Mouse (Mus musculus) CH12.LX (cell line): ENCODE measurements around the gene Pygm.

Experiments
- CHD2 ChIP-seq: IDR thresholded peaks from 2 replicates; pipeline ENCODE4 v1.6.1; 2011; ENCODE audit warnings: low read length, improper control_type of control experiment
- CTCF ChIP-seq, 2 experiments: IDR thresholded peaks in 1 of 2; conservative IDR thresholded peaks in 1 of 2; 2 replicates each; pipeline ENCODE4 v1.5.1; 2011 to 2012; ENCODE audit warnings: low read depth in 2 of 2, low read length in 2 of 2, improper control_type of control experiment in 1 of 2, inconsistent platforms in 1 of 2, mild to moderate bottlenecking in 1 of 2, moderate library complexity in 1 of 2
- E2F4 ChIP-seq: IDR thresholded peaks from 2 replicates; pipeline ENCODE4 v1.6.1; 2011; ENCODE audit warnings: low read depth, low read length, improper control_type of control experiment; ENCODE audit not compliant: insufficient replicate concordance
- EP300 ChIP-seq: IDR thresholded peaks from 2 replicates; pipeline ENCODE4 v1.6.1; 2011; ENCODE audit warnings: low read length, improper control_type of control experiment
- HCFC1 ChIP-seq: IDR thresholded peaks from 2 replicates; pipeline ENCODE4 v1.6.1; 2012; ENCODE audit warnings: low read depth, mild to moderate bottlenecking, inconsistent platforms, low read length, improper control_type of control experiment
- MAFK ChIP-seq: IDR thresholded peaks from 2 replicates; pipeline ENCODE4 v1.6.1; 2011; ENCODE audit warnings: low read length, improper control_type of control experiment; ENCODE audit not compliant: insufficient replicate concordance
- MAX ChIP-seq: IDR thresholded peaks from 2 replicates; pipeline ENCODE4 v1.6.1; 2011; ENCODE audit warnings: low read length, improper control_type of control experiment
- POLR2A ChIP-seq: IDR thresholded peaks from 2 replicates; pipeline ENCODE4 v1.6.1; 2011; ENCODE audit warnings: low read depth, mild to moderate bottlenecking, improper control_type of control experiment, low read length
- RAD21 ChIP-seq: IDR thresholded peaks from 2 replicates; pipeline ENCODE4 v1.6.1; 2011; ENCODE audit warnings: low read depth, mild to moderate bottlenecking, low read length, improper control_type of control experiment, moderate library complexity
- RCOR1 ChIP-seq: conservative IDR thresholded peaks from 2 replicates; pipeline ENCODE4 v1.6.1; 2012; ENCODE audit warnings: low read depth, mild to moderate bottlenecking, inconsistent platforms, low read length, improper control_type of control experiment
- SMC3 ChIP-seq: IDR thresholded peaks from 2 replicates; pipeline ENCODE4 v1.6.1; 2011; ENCODE audit warnings: low read depth, low read length, improper control_type of control experiment
- ZNF384 ChIP-seq: IDR thresholded peaks from 2 replicates; pipeline ENCODE4 v1.6.1; 2012; ENCODE audit warnings: low read depth, low read length, improper control_type of control experiment, inconsistent platforms

- no peak for TF ChIP-seq POLR2A
- TF ChIP-seq ZNF384, result no peak
- TF ChIP-seq RAD21, result no peak
- TF ChIP-seq MAX, result no peak
- TF ChIP-seq CTCF (conservative IDR thresholded peaks at IDR 0.05 in 1 of 2, IDR thresholded peaks at IDR 0.05 in 1 of 2; ENCODE audit: low read depth in 2 of 2, low read length in 2 of 2), result no peak
- TF ChIP-seq EP300, result no peak
- TF ChIP-seq SMC3, result no peak
- TF ChIP-seq HCFC1, result no peak
- TF ChIP-seq MAFK, result no peak
- no peak for TF ChIP-seq CHD2
- TF ChIP-seq E2F4, result no peak
- TF ChIP-seq RCOR1, result no peak
These were observed 40.2 kb upstream of the Pygm start for GRCm38 (mm10) chr19:6343996-6344395.
